Mouse (Mus musculus) erythroblast, embryonic 14.5 days (primary cell): ENCODE results near the gene Clasrp.

ENCODE experiments used
- GATA1 ChIP-seq: IDR thresholded peaks from 2 replicates; pipeline ENCODE4 v1.6.1; 2012; ENCODE audit warnings: low read length, inconsistent platforms, mixed read lengths
- TAL1 ChIP-seq: IDR thresholded peaks from 3 replicates; pipeline ENCODE4 v1.6.1; 2012; ENCODE audit warnings: low read length, inconsistent platforms, mixed read lengths

DNA sequence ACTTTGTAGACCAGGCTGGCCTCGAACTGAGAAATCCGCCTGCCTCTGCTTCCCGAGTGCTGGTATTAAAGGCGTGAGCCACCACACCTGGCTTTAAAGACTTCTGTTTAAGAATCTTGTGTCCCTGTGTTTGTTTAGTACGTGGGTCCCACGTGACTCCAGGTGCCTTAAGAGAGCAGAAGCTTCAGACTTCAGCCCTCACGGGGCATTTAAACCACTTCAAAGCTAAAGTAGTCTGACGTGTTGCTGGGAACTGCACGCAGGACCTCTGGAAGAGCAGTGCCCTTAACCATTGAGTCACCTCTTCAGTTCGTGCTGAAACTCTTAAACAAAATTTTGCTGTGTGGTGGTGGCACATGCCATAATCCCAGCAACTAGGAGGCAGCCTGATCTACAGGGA, 54.9 kb downstream of the Clasrp start:
- TF ChIP-seq GATA1 (no peak), TAL1 (no peak)
